Mouse (Mus musculus): ENCODE data around the gene Padi6.

Gene Padi6

GRCm38 (mm10) chr4:140704166-140704565 lies 38.3 kb downstream of the Padi6 start:
- no peak for DNase-seq (ENCODE audit: low spot score)

GRCm38 (mm10) chr4:140703636-140704035 lies 38.8 kb downstream of the Padi6 start:
- DNase-seq (ENCODE audit: low spot score) = no peak

- DNase-seq (ENCODE audit: low spot score) = peak; percentile 87
Observed at GRCm38 (mm10) chr4:140702611-140703327, 39.7 kb downstream of the Padi6 start.

GRCm38 (mm10) chr4:140701716-140702561 lies 40.5 kb downstream of the Padi6 start:
- peak; percentile 59 for DNase-seq (ENCODE audit: low spot score)

GRCm38 (mm10) chr4:140701049-140701715 lies 41.3 kb downstream of the Padi6 start:
- DNase-seq (ENCODE audit: low spot score) = peak; percentile 84

- DNase-seq (ENCODE audit: low spot score) = no peak
Observed at GRCm38 (mm10) chr4:140700269-140701018, 42.0 kb downstream of the Padi6 start, which contains the start of gene Rcc2. Gene Rcc2, plus strand, starts transcription at chr4:140700541.

GRCm38 (mm10) chr4:140699441-140700127 lies 42.9 kb downstream of the Padi6 start:
- DNase-seq (ENCODE audit: low spot score) = peak; percentile 51

- no peak for DNase-seq (ENCODE audit: low spot score)
Observed at GRCm38 (mm10) chr4:140695675-140696585, 46.5 kb downstream of the Padi6 start.

GRCm38 (mm10) chr4:140695146-140695545 lies 47.3 kb downstream of the Padi6 start:
- no peak for DNase-seq (ENCODE audit: low spot score)

- no peak for DNase-seq (ENCODE audit: low spot score)
Observed at GRCm38 (mm10) chr4:140694551-140695060, 47.8 kb downstream of the Padi6 start.

GRCm38 (mm10) chr4:140693513-140693912 lies 48.9 kb downstream of the Padi6 start:
- DNase-seq (ENCODE audit: low spot score) = no peak

GRCm38 (mm10) chr4:140691481-140691880 lies 51.0 kb downstream of the Padi6 start:
- DNase-seq (ENCODE audit: low spot score) = no peak

- no peak for DNase-seq (ENCODE audit: low spot score)
Observed at GRCm38 (mm10) chr4:140689873-140690655, 52.4 kb downstream of the Padi6 start.

- DNase-seq (ENCODE audit: low spot score) = no peak
Observed at GRCm38 (mm10) chr4:140688826-140689425, 53.5 kb downstream of the Padi6 start.

- DNase-seq (ENCODE audit: low spot score) = no peak
Observed at GRCm38 (mm10) chr4:140688044-140688825, 54.2 kb downstream of the Padi6 start.

- DNase-seq (ENCODE audit: low spot score) = peak; percentile 54
Observed at GRCm38 (mm10) chr4:140684881-140685303, 57.6 kb downstream of the Padi6 start.

- no peak for DNase-seq (ENCODE audit: low spot score)
Observed at GRCm38 (mm10) chr4:140684141-140684871, 58.1 kb downstream of the Padi6 start.
